Mouse (Mus musculus): Measurements from ENCODE around the gene Rras2. TPM values are rescaled to one million over a fixed set of nuclear protein-coding genes. Genes with fewer than 3 reads are reported as not detected.

The Rras2 gene
- total RNA-seq, 2 experiments from 2014 or later = 15.6 to 20.1 TPM

- H3K27ac ChIP-seq = no peak overlapping the region
- intact Hi-C loops (cut with DNase I) = no loop called here
- DNase-seq = no peak
- no peak for TF ChIP-seq CTCF (IDR thresholded peaks at IDR 0.05)
- H3K4me3 ChIP-seq = no peak overlapping the region
These were observed 35.8 kb downstream of the Rras2 start for GRCm38 (mm10) chr7:114081633-114082420.

GRCm38 (mm10) chr7:114080250-114080649, 37.3 kb downstream of the Rras2 start:
- no peak for TF ChIP-seq CTCF (IDR thresholded peaks at IDR 0.05)
- intact Hi-C loops (cut with DNase I) = no loop called here
- Histone ChIP-seq H3K4me3 (no peak overlapping the region), H3K27ac (no peak overlapping the region)
- no peak for DNase-seq

DNA sequence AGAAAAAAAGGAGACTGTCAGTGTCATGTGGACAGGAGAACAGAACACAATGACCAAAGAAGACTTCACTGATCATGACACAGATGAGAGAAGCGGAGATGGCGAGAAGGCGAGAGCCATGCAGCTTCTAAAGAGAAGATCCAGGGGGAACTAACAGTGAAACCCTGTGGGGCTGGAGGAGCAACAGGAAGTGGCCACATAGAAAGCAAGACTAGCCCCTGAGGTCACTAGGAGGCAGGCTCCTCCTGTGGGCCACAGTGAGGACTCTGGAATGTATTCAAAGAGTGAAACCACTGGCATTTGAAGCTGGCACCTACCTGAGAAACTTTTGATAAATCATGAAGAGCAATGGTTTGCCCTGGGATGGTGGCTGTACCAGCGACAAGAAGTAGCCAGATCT, 38.2 kb downstream of the Rras2 start:
- Histone ChIP-seq H3K4me3 (no peak overlapping the region), H3K27ac (no peak overlapping the region)
- DNase-seq = no peak
- intact Hi-C loops (cut with DNase I) = no loop called here
- no peak for TF ChIP-seq CTCF (IDR thresholded peaks at IDR 0.05)

GRCm38 (mm10) chr7:114074595-114074994, 43.0 kb downstream of the Rras2 start:
- no peak for DNase-seq
- H3K27ac ChIP-seq = no peak overlapping the region
- intact Hi-C loops (cut with DNase I) = no loop called here
- H3K4me3 ChIP-seq = no peak overlapping the region
- no peak for TF ChIP-seq CTCF (IDR thresholded peaks at IDR 0.05)

GRCm38 (mm10) chr7:114074133-114074532, 43.4 kb downstream of the Rras2 start:
- no peak for TF ChIP-seq CTCF (IDR thresholded peaks at IDR 0.05)
- DNase-seq = no peak
- H3K27ac ChIP-seq = 0 out of 2 replicates have a peak overlapping the region, but pooled peaks have one; percentile 16
- no peak overlapping the region for H3K4me3 ChIP-seq
- intact Hi-C loops (cut with DNase I) = no loop called here

- TF ChIP-seq CTCF (IDR thresholded peaks at IDR 0.05) = no peak
- intact Hi-C loops (cut with DNase I) = no loop called here
- Histone ChIP-seq H3K27ac (peak overlapping the region; percentile 76), H3K4me3 (peak overlapping the region; percentile 50)
- peak; percentile 38 for DNase-seq
These were observed 45.5 kb downstream of the Rras2 start for GRCm38 (mm10) chr7:114071851-114072616.

DNA sequence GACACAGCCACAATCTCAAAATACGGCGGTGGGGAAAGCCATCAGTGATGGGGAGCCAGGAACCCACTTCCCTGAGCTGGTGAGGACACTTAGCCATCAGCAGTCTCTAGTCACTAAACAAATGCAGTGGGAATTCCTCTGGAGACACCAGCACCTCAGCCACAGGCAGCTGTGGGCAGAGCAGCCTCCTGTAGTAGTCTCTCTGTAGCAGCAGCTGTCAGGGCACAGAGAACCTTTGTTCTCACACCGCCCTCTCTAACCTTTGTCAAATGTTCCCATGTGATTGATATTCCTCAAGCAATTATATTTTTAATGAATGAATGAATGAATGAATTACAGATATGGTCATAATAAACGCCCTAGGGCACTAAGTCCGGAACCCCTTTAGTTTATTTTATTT, 46.2 kb downstream of the Rras2 start:
- Histone ChIP-seq H3K27ac (peak overlapping the region; percentile 76), H3K4me3 (peak overlapping the region; percentile 50; the same call in 1 of the 2 replicates)
- intact Hi-C loops (cut with DNase I) = no loop called here
- no peak for TF ChIP-seq CTCF (IDR thresholded peaks at IDR 0.05)
- no peak for DNase-seq

DNA sequence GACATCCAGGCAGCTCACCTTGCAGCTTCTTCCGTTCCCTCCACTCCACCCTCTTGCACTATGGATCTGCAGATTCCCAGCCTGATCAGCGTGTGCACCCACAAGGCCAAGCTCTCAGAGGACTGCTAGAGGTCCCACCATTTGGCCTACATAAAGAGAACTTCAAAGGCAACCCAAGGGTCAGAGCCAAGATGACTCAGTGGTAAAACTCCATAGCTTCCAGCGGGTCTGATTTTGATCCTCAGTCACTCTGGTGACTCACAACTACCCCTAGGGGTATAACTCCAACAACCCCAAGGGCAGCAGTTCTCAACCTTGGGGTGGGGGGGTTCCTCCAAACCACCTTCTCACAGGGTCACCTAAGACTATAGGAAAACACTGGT, 47.1 kb downstream of the Rras2 start:
- no peak overlapping the region for H3K27ac ChIP-seq
- no peak overlapping the region for H3K4me3 ChIP-seq
- no peak for TF ChIP-seq CTCF (IDR thresholded peaks at IDR 0.05)
- intact Hi-C loops (cut with DNase I) = no loop called here
- DNase-seq = no peak

DNA sequence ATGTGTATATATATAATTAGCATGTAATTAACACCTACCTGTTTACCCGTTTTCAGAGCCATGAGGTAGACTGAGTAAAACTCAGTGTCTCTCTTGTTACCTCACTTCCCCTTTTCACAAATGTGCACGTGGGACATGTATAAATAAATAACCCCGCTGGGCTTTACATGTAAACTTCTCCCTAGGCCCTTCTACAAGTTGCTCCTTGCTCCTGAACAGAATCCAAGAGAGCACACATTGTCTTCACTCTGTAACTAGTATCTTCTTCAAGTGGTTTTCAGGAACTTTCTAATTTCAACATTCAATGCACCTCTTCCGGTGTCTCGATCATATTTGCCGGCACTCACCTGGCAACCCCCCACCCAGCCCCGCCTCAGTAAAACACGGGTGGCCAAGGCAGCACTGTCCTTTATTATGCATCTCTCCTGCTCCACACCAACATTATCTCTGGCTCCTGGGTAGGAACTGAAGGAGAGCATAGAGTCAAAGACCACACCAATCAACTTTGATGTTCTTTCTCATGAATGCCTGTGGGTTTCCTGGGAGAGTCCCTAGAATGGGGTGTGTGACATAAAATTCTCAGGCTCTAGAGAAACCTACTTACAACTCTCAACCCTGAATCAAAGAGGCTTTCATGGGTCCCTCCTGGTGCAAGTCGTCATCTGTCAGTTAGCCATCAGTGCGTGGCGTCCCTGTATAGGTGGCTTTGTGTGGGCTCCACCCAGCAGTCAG, 47.7 kb downstream of the Rras2 start:
- TF ChIP-seq CTCF (IDR thresholded peaks at IDR 0.05) = no peak
- intact Hi-C loops (cut with DNase I) = loop anchor here (5.0 kb wide), 1 partner anchor 47 kb away; the partner anchor contains the start of gene Rras2
- Histone ChIP-seq H3K4me3 (no peak overlapping the region), H3K27ac (no peak overlapping the region)
- no peak for DNase-seq

DNA sequence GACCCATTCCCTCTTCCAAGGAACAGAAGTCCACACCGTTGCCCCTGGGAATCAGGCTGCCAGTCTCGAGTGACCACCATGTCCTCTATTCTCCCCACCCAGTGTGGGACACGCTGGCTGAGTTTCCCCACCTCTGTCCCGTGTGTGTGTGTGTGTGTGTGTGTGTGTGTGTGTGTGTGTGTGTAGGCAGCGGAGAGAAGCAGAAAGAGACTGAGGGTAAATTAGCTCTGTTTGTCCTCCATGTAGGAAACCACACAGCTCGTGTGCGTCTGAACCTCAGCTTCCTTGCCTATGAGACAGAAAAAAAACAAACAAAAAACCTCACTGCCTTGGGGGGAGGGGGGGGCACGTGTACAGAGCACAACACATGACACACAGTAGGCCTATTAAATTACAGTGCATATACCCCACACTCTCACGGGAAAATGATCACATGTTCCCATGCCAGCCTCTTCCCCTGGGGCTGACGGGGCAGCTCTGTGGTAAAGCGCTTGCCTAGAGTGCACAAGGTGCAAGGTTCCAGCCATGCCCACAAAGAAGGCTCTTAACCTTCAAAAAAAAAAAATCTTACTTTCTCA, 48.5 kb downstream of the Rras2 start:
- DNase-seq = no peak
- no peak for TF ChIP-seq CTCF (IDR thresholded peaks at IDR 0.05)
- H3K27ac ChIP-seq = no peak overlapping the region
- no peak overlapping the region for H3K4me3 ChIP-seq
- intact Hi-C loops (cut with DNase I) = loop anchor here (5.0 kb wide), 1 partner anchor 48 kb away; the partner anchor contains the start of gene Rras2

DNA sequence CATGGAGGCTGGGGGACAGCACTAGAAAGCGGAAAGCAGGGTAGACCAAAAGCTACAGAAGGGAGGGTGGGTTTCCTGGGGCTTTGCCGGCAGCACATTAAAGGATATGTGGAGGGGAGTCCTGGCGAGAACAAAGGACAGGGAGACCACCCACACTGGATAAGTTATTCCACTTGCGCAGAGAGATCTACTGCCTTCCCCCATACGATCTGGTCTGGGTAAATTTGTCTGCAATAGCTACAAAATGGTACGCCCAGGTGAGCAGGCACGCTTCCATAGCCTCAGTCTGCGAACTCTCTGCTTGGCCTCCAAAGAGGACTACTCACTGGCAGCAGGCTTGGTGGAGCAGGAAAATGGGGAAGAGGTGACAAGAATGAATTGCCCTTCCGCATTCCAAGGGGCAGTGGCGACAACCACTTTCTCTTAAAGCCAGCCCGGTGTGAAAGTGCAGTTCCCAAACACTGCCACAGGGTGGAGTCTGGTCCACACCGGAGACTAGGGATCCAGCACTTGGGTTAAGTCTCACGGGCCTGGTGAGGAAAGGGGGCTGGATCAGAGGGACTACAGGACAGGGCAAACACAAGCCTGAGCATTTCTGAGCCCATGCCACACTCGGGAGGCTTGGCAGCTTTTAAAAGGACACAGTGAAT, 50.9 kb downstream of the Rras2 start:
- H3K4me3 ChIP-seq = peak overlapping the region; percentile 68
- intact Hi-C loops (cut with DNase I) = loop anchor here (1.0 to 5.0 kb wide), 2 partner anchors 51 to 147 kb away; partner anchors contain the start of gene Rras2

More for the DNA sequence above, 50.9 kb downstream of the Rras2 start:
- peak overlapping the region; percentile 38 for H3K27ac ChIP-seq
- peak; percentile 84 for DNase-seq
- no peak; the same call in none of the 2 replicates for TF ChIP-seq CTCF (IDR thresholded peaks at IDR 0.05)

Data from gastrocnemius, adult 2 months (tissue).